Mouse (Mus musculus): ENCODE measurements around the gene Rnf20. TPM values are rescaled to one million over a fixed set of nuclear protein-coding genes. Genes with fewer than 3 reads are reported as not detected.

The Rnf20 gene
- total RNA-seq (2012; rRNA removed) = 41.0 and 43.6 TPM in 2 replicates

- Histone ChIP-seq H3K9ac (ENCODE audit: insufficient read depth, low read depth, low read length, poor library complexity, severe bottlenecking) (peak within 1 kb of the TSS; percentile 97), H3K9me3 (ENCODE audit: control insufficient read depth, insufficient read depth, low read depth, low read length) (no peaks in the 10 kb centered on the region), H3K4me3 (ENCODE audit: insufficient read depth in 1 of 2, low read depth in 1 of 2, low read length in 2 of 2, poor library complexity in 1 of 2, severe bottlenecking in 1 of 2) (peak within 1 kb of the TSS; percentile 91 to 98), H3K36me3 (ENCODE audit: control insufficient read depth, insufficient read depth, low read length, poor library complexity, severe bottlenecking) (peaks cover 2% of the 10 kb centered on the region; the same call in 1 of the 2 replicates), H3K4me1 (ENCODE audit: control insufficient read depth in 2 of 2, insufficient read depth in 2 of 2, low read length in 2 of 2, poor library complexity in 1 of 2) (no peaks in the 10 kb centered on the region; a peak in 1 of 4 replicates), H3K27ac (ENCODE audit: insufficient read depth, low read depth, low read length, poor library complexity, severe bottlenecking) (peak within 1 kb of the TSS; percentile 67)
- DNase-seq (ENCODE audit: low read depth, low spot score) = peak; percentile 92
- in situ Hi-C loops (cut with MboI; ENCODE audit: low sequenced_read_pairs in 2 of 2, unreplicated experiment in 2 of 2) = loop anchor here in 1 of 2 experiments (25.0 kb wide), 1 partner anchor 1169 kb away; the partner anchor contains the start of gene Tex10
- TF ChIP-seq ZNF384 (IDR thresholded peaks at IDR 0.05; ENCODE audit: low read depth, low read length) (no peak), HCFC1 (IDR thresholded peaks at IDR 0.05; ENCODE audit: borderline replicate concordance, insufficient read depth, low read length) (peak; percentile 76), ZC3H11A (IDR thresholded peaks at IDR 0.05; ENCODE audit: borderline replicate concordance, low read depth, low read length) (0 out of 2 replicates have a peak, but pooled peaks have one; percentile 10), MAFK (IDR thresholded peaks at IDR 0.05; ENCODE audit: insufficient read depth, low read depth, low read length) (no peak), CHD2 (IDR thresholded peaks at IDR 0.05; ENCODE audit: low read depth, low read length) (peak; percentile 73; the same call in 1 of the 2 replicates)
Observed at GRCm38 (mm10) chr4:49631319-49632138, at the start of gene Rnf20. Rnf20 (plus strand) TSS chr4:49632006.

DNA sequence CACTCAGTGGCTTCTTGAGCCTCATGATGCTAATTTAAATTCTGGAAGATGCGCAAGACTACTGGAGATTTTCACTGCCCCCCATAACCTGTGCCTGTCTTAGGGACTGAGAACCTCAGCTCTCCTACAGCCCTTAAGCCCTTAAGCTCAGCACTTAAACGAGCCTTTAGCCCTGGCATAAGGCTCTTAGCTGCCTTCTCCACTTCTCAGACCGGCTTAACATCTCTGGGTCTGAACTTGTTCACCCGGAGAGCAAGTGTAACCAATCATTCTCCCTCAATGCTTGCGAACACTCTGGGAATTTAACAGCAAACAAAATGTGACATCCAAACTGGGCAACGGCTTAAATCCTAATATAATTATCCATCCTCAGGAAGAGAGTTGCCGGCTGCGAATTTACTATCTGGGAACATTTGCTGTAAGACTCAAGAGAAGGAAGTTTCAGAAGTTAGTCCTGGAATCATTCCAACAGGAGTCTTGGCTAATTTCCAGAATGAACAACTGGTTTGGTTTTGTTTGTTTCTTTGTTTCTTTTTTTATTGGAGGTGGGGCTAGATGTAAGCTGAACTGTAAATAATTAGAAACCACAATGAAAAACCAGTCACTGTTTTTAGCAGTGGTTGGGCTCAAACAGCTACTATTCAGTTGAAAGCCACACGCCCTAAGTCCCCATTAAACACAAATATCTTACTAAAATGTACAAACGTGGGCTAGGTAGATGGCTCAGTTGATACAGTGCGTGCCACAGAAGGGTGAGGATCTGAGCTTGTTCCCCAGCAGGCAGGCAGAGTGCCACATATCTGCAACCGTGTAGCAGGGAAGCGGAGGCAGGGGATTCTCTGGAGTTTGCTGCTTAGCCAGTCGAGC is 47.6 kb upstream of the Rnf20 start:
- H3K4me3 ChIP-seq (ENCODE audit: insufficient read depth in 1 of 2, low read depth in 1 of 2, low read length in 2 of 2, poor library complexity in 1 of 2, severe bottlenecking in 1 of 2) = no peak overlapping the region
- no peak overlapping the region for H3K27ac ChIP-seq (ENCODE audit: insufficient read depth, low read depth, low read length, poor library complexity, severe bottlenecking)
- H3K36me3 ChIP-seq (ENCODE audit: control insufficient read depth, insufficient read depth, low read length, poor library complexity, severe bottlenecking) = no peaks in the 10 kb centered on the region
- DNase-seq (ENCODE audit: low read depth, low spot score) = no peak
- no peaks in the 10 kb centered on the region for H3K4me1 ChIP-seq (ENCODE audit: control insufficient read depth in 2 of 2, insufficient read depth in 2 of 2, low read length in 2 of 2, poor library complexity in 1 of 2)
- TF ChIP-seq ZC3H11A (IDR thresholded peaks at IDR 0.05; ENCODE audit: borderline replicate concordance, low read depth, low read length) (no peak), HCFC1 (IDR thresholded peaks at IDR 0.05; ENCODE audit: borderline replicate concordance, insufficient read depth, low read length) (no peak), ZNF384 (IDR thresholded peaks at IDR 0.05; ENCODE audit: low read depth, low read length) (no peak), MAFK (IDR thresholded peaks at IDR 0.05; ENCODE audit: insufficient read depth, low read depth, low read length) (no peak)
- H3K9ac ChIP-seq (ENCODE audit: insufficient read depth, low read depth, low read length, poor library complexity, severe bottlenecking) = no peak overlapping the region
- in situ Hi-C loops (cut with MboI; ENCODE audit: low sequenced_read_pairs in 2 of 2, unreplicated experiment in 2 of 2) = no loop called here
- no peaks in the 10 kb centered on the region for H3K9me3 ChIP-seq (ENCODE audit: control insufficient read depth, insufficient read depth, low read depth, low read length)

- Histone ChIP-seq H3K36me3 (ENCODE audit: control insufficient read depth, insufficient read depth, low read length, poor library complexity, severe bottlenecking) (no peaks in the 10 kb centered on the region), H3K9me3 (ENCODE audit: control insufficient read depth, insufficient read depth, low read depth, low read length) (no peaks in the 10 kb centered on the region), H3K4me3 (ENCODE audit: insufficient read depth in 1 of 2, low read depth in 1 of 2, low read length in 2 of 2, poor library complexity in 1 of 2, severe bottlenecking in 1 of 2) (no peak overlapping the region), H3K9ac (ENCODE audit: insufficient read depth, low read depth, low read length, poor library complexity, severe bottlenecking) (no peak overlapping the region), H3K4me1 (ENCODE audit: control insufficient read depth in 2 of 2, insufficient read depth in 2 of 2, low read length in 2 of 2, poor library complexity in 1 of 2) (no peaks in the 10 kb centered on the region), H3K27ac (ENCODE audit: insufficient read depth, low read depth, low read length, poor library complexity, severe bottlenecking) (no peak overlapping the region)
- no peak for TF ChIP-seq ZC3H11A (IDR thresholded peaks at IDR 0.05; ENCODE audit: borderline replicate concordance, low read depth, low read length)
- TF ChIP-seq HCFC1 (IDR thresholded peaks at IDR 0.05; ENCODE audit: borderline replicate concordance, insufficient read depth, low read length) = no peak
- no peak for TF ChIP-seq ZNF384 (IDR thresholded peaks at IDR 0.05; ENCODE audit: low read depth, low read length)
- TF ChIP-seq CHD2 (IDR thresholded peaks at IDR 0.05; ENCODE audit: low read depth, low read length) = no peak
- no peak for TF ChIP-seq MAFK (IDR thresholded peaks at IDR 0.05; ENCODE audit: insufficient read depth, low read depth, low read length)
- no peak for DNase-seq (ENCODE audit: low read depth, low spot score)
- in situ Hi-C loops (cut with MboI; ENCODE audit: low sequenced_read_pairs in 2 of 2, unreplicated experiment in 2 of 2) = no loop called here
Observed at GRCm38 (mm10) chr4:49585524-49586101, 46.2 kb upstream of the Rnf20 start.

DNA sequence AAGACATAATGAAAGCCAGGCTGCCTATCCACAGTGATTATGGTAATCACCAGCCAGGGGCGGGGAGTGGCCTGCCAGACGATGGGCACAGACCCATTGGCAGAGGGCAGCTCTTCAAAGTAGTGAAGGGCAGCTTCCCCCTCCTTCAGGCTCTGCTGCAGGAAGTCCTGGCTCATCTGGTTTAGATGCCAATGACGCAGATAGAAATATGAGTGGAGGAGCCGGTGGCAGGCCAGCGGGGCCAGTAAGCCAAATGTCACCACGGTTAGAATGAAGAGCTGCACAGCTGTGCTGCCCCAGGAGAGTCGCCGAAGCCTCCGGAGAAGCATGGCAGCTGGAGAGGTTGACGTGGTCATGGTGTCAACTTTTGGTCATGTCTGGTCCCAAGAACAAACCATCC is 45.0 kb upstream of the Rnf20 start:
- in situ Hi-C loops (cut with MboI; ENCODE audit: low sequenced_read_pairs in 2 of 2, unreplicated experiment in 2 of 2) = no loop called here
- Histone ChIP-seq H3K36me3 (ENCODE audit: control insufficient read depth, insufficient read depth, low read length, poor library complexity, severe bottlenecking) (no peaks in the 10 kb centered on the region), H3K27ac (ENCODE audit: insufficient read depth, low read depth, low read length, poor library complexity, severe bottlenecking) (no peak overlapping the region), H3K4me3 (ENCODE audit: insufficient read depth in 1 of 2, low read depth in 1 of 2, low read length in 2 of 2, poor library complexity in 1 of 2, severe bottlenecking in 1 of 2) (no peak overlapping the region), H3K9me3 (ENCODE audit: control insufficient read depth, insufficient read depth, low read depth, low read length) (no peaks in the 10 kb centered on the region), H3K9ac (ENCODE audit: insufficient read depth, low read depth, low read length, poor library complexity, severe bottlenecking) (no peak overlapping the region), H3K4me1 (ENCODE audit: control insufficient read depth in 2 of 2, insufficient read depth in 2 of 2, low read length in 2 of 2, poor library complexity in 1 of 2) (no peaks in the 10 kb centered on the region)
- TF ChIP-seq CHD2 (IDR thresholded peaks at IDR 0.05; ENCODE audit: low read depth, low read length) = no peak
- TF ChIP-seq MAFK (IDR thresholded peaks at IDR 0.05; ENCODE audit: insufficient read depth, low read depth, low read length) = no peak
- TF ChIP-seq HCFC1 (IDR thresholded peaks at IDR 0.05; ENCODE audit: borderline replicate concordance, insufficient read depth, low read length) = no peak
- no peak for DNase-seq (ENCODE audit: low read depth, low spot score)
